In the genomic region with DNA sequence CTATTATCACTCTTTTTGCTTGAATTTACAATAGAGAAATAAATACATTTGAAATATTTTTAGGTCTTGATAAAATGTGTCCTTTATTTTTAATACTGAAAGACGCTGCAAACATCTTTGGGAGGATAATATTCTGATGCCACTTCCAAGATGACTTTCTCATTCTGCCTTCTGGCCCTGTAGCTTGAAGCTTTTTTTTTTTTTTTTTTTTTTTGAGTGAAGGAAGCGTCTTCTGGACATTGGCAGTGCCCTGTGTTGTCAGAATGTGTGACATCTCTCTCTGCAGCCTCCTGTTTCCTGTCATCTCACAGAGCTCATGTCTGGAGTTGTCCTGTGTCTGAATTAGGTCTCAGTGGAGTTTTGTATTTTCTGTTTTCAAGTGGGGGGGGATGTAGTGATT, we compare ENCODE assay signal across 24 mouse cellular contexts.
"Had no signal": no experiment of that assay in that cellular context is flagged by ENCODE, and none has a peak within 500 bp of the region (broad histone marks: within the 10 kb centered on the region; RNA-seq: fewer than 3 reads in every experiment).

No protein-coding gene starts in this region.

- ATAC-seq: hindbrain, postnatal 0 days; intestine, embryonic 16.5 days; liver, embryonic 12.5 days had no signal

- H3K9me3 ChIP-seq: heart, embryonic 10.5 days; heart, embryonic 12.5 days; hindbrain, embryonic 13.5 days; hindbrain, embryonic 15.5 days; kidney, embryonic 15.5 days; limb, embryonic 13.5 days; limb, embryonic 15.5 days; liver, embryonic 12.5 days had no signal

- H3K27ac ChIP-seq: heart, embryonic 10.5 days; hindbrain, embryonic 13.5 days; hindbrain, embryonic 15.5 days; hindbrain, postnatal 0 days; kidney, embryonic 15.5 days; kidney, postnatal 0 days; limb, embryonic 13.5 days; limb, embryonic 15.5 days; liver, embryonic 12.5 days had no signal

- H3K4me2 ChIP-seq: heart, embryonic 12.5 days; hindbrain, embryonic 13.5 days; hindbrain, embryonic 15.5 days; kidney, embryonic 15.5 days; limb, embryonic 13.5 days; limb, embryonic 15.5 days; liver, embryonic 12.5 days had no signal

- H3K36me3 ChIP-seq: heart, embryonic 10.5 days; heart, embryonic 12.5 days; hindbrain, embryonic 13.5 days; hindbrain, embryonic 15.5 days; kidney, embryonic 15.5 days; limb, embryonic 13.5 days; limb, embryonic 15.5 days; liver, embryonic 12.5 days had no signal

- H3K4me1 ChIP-seq: limb, embryonic 15.5 days; liver, embryonic 12.5 days had no signal

- H3K9ac ChIP-seq: heart, embryonic 12.5 days; hindbrain, embryonic 13.5 days; hindbrain, embryonic 15.5 days; kidney, embryonic 15.5 days; limb, embryonic 13.5 days; limb, embryonic 15.5 days; liver, embryonic 12.5 days had no signal

- DNase-seq: gastrocnemius, postnatal 14 days; gastrocnemius, postnatal 36 days; heart, adult 18-20 months; heart, postnatal 10 days; heart, postnatal 36 days; kidney, adult 11 months; kidney, adult 2 months; kidney, adult 9 months; kidney, postnatal 14 days; kidney, postnatal 36 days; layer of hippocampus, adult 9-11 months; layer of hippocampus, postnatal 36 days; left cerebral cortex, postnatal 4 days had no signal

- H3K4me3 ChIP-seq: heart, embryonic 10.5 days; heart, embryonic 12.5 days; hindbrain, embryonic 13.5 days; hindbrain, embryonic 15.5 days; kidney, embryonic 15.5 days; limb, embryonic 13.5 days; limb, embryonic 15.5 days; liver, embryonic 12.5 days had no signal

- H3K27me3 ChIP-seq: heart, embryonic 12.5 days; hindbrain, embryonic 13.5 days; hindbrain, embryonic 15.5 days; kidney, embryonic 15.5 days; limb, embryonic 13.5 days; limb, embryonic 15.5 days; liver, embryonic 12.5 days had no signal
